24 mouse cellular contexts compared by ENCODE assay signal in the genomic region with DNA sequence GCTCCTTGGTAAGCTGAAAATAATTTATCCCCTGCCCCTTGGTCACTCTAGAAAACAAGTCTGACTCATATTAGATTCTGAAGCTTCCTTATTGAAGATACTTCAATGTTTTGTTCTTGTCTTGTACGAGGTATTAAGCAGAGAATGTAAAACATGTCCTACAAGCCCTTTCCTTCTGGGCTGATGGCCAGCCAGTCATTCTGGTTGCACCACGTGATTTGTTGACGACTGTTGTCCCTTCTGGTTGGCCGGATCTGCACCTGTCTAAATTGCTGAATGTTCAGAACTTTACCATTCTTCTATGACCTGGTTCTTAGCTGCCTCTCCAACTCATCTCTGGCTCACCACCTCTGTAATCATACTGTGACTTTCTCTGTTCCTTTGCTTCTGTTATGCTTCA.
DNase-seq lines count a peak whose midpoint lies in the region; ATAC-seq and TF ChIP-seq lines count a peak whose summit lies in the region.
"Had no signal": no experiment of that assay in that cellular context is flagged by ENCODE, and none has a peak within 500 bp of the region (broad histone marks: within the 10 kb centered on the region; RNA-seq: fewer than 3 reads in every experiment).

No protein-coding gene starts in this region.

- 19% methylated on average over 4 of the region's 4 CpGs for WGBS in kidney, adult 2 months
- 35% methylated on average over 4 of the region's 4 CpGs for WGBS in stomach, postnatal 0 days

- H3K4me3 ChIP-seq in kidney, adult 2 months (ENCODE audit: insufficient read depth, low read depth, low read length): no peak overlapping the region
- no peak overlapping the region for H3K4me3 ChIP-seq in stomach, postnatal 0 days (ENCODE audit: low read depth, low read length)
- H3K4me3 ChIP-seq: embryonic facial prominence, embryonic 12.5 days; gastrocnemius, adult 2 months; hindbrain, embryonic 10.5 days; intestine, embryonic 15.5 days; limb, embryonic 13.5 days; liver, embryonic 13.5 days; neural tube, embryonic 15.5 days had no signal

- TF ChIP-seq EP300 in stomach, postnatal 0 days (optimal IDR thresholded peaks at IDR 0.05): no peak

- H3K4me2 ChIP-seq in stomach, postnatal 0 days (replicated peaks; ENCODE audit: low read depth): no peak overlapping the region
- H3K4me2 ChIP-seq: embryonic facial prominence, embryonic 12.5 days; intestine, embryonic 15.5 days; limb, embryonic 13.5 days; liver, embryonic 13.5 days; midbrain, embryonic 11.5 days; neural tube, embryonic 15.5 days had no signal

- H3K36me3 ChIP-seq in kidney, adult 2 months (ENCODE audit: control insufficient read depth, insufficient read depth, low read length): no peaks in the 10 kb centered on the region
- H3K36me3 ChIP-seq in stomach, postnatal 0 days (ENCODE audit: control insufficient read depth, insufficient read depth, low read length): no peaks in the 10 kb centered on the region
- H3K36me3 ChIP-seq: embryonic facial prominence, embryonic 12.5 days; hindbrain, embryonic 10.5 days; intestine, embryonic 15.5 days; limb, embryonic 13.5 days; liver, embryonic 13.5 days; neural tube, embryonic 15.5 days had no signal

- H3K9me3 ChIP-seq in stomach, postnatal 0 days (ENCODE audit: control insufficient read depth, low read length): no peaks in the 10 kb centered on the region
- H3K9me3 ChIP-seq: embryonic facial prominence, embryonic 12.5 days; hindbrain, embryonic 10.5 days; intestine, embryonic 15.5 days; limb, embryonic 13.5 days; liver, embryonic 13.5 days; neural tube, embryonic 15.5 days had no signal

- H3K4me1 ChIP-seq in kidney, adult 2 months (ENCODE audit: control insufficient read depth, insufficient read depth, low read length): no peaks in the 10 kb centered on the region
- H3K4me1 ChIP-seq in stomach, postnatal 0 days (replicated peaks; ENCODE audit: control insufficient read depth, insufficient read depth): no peaks in the 10 kb centered on the region
- H3K4me1 ChIP-seq: embryonic facial prominence, embryonic 12.5 days; hindbrain, embryonic 10.5 days; intestine, embryonic 15.5 days; liver, embryonic 13.5 days; neural tube, embryonic 15.5 days had no signal

- TF ChIP-seq POLR2A in kidney, adult 2 months (IDR thresholded peaks at IDR 0.05; ENCODE audit: low read depth, low read length): no peak

- peak; percentile 47 for DNase-seq in cerebellum, postnatal 10 days
- no peak for DNase-seq in cerebellum, adult 8-10 months
- DNase-seq in kidney, adult 2 months: peak; percentile 60
- no peak for DNase-seq in kidney, postnatal 4 days
- peak; percentile 71 for DNase-seq in Muller cell, postnatal 12 days (ENCODE audit: inconsistent ontology term)
- DNase-seq in kidney, postnatal 25 days: peak; percentile 51 to 65
- DNase-seq in stomach, postnatal 0 days (ENCODE audit: low spot score): no peak
- no peak for DNase-seq in embryo, embryonic 11 days
- DNase-seq: adrenal gland, postnatal 10 days; cerebellum, adult 2 months; gastrocnemius, adult 2 months; liver, embryonic 13.5 days; lung, adult 2 months; lung, postnatal 14 days; right cerebral cortex, postnatal 25 days; thymus, postnatal 14 days had no signal

- H3K27ac ChIP-seq in kidney, adult 2 months (ENCODE audit: insufficient read depth, low read depth, low read length): no peak overlapping the region
- no peak overlapping the region for H3K27ac ChIP-seq in stomach, postnatal 0 days (replicated peaks)
- H3K27ac ChIP-seq: embryonic facial prominence, embryonic 12.5 days; gastrocnemius, adult 2 months; hindbrain, embryonic 10.5 days; intestine, embryonic 15.5 days; limb, embryonic 13.5 days; liver, embryonic 13.5 days; neural tube, embryonic 15.5 days had no signal

- no peak for ATAC-seq in stomach, postnatal 0 days (ENCODE audit: low FRiP score, low TSS enrichment)
- ATAC-seq: CD4-positive, CD25-positive, alpha-beta regulatory T cell, adult 4 months; hindbrain, embryonic 16.5 days; intestine, embryonic 15.5 days had no signal

- H3K27me3 ChIP-seq in kidney, adult 2 months (replicated peaks; ENCODE audit: control insufficient read depth, insufficient read depth, low read length): no peaks in the 10 kb centered on the region
- H3K27me3 ChIP-seq in stomach, postnatal 0 days (ENCODE audit: control insufficient read depth, insufficient read depth, low read length): no peaks in the 10 kb centered on the region
- H3K27me3 ChIP-seq: embryonic facial prominence, embryonic 12.5 days; intestine, embryonic 15.5 days; liver, embryonic 13.5 days; neural tube, embryonic 15.5 days had no signal

- no peak for TF ChIP-seq CTCF in kidney, adult 2 months (conservative IDR thresholded peaks at IDR 0.05; ENCODE audit: insufficient read depth, insufficient read length, low read depth, low read length)
- TF ChIP-seq CTCF in stomach, postnatal 0 days (IDR thresholded peaks at IDR 0.05; ENCODE audit: low read depth): no peak

- no peak overlapping the region for H3K9ac ChIP-seq in stomach, postnatal 0 days (ENCODE audit: low read length)
- H3K9ac ChIP-seq: embryonic facial prominence, embryonic 12.5 days; intestine, embryonic 15.5 days; limb, embryonic 13.5 days; liver, embryonic 13.5 days; neural tube, embryonic 15.5 days had no signal

Comparison
In these comparisons a context has a peak if more than half of its experiments do, and no peak if none do; other contexts are left out.
1. DNase-seq: peak in cerebellum, postnatal 10 days (2 of 2), kidney, adult 2 months (single experiment), Muller cell, postnatal 12 days (single experiment) and kidney, postnatal 25 days (2 of 2); none in cerebellum, adult 8-10 months (single experiment), kidney, postnatal 4 days (0 of 2), stomach, postnatal 0 days (single experiment) and embryo, embryonic 11 days (single experiment).